Comparison of ENCODE assay signal across 18 mouse cellular contexts in the genomic region with DNA sequence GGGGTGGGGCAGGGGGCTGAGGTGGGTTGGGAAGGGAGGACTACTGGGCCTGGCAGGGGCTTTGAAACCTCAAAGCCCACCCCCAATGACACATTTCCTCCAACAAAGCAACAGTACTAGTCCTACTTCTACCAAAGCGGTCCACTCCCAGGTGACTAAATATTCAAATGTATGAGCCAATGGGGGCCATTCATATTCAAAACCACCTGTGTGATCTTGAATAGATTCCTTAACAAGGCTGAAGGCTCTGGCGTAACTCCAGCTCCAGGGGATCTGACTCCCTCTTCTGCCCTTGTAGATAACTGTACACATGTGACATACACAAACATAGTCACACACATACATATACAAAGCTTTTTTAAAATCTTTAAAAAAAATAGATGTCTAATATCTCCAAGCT. TPM values are rescaled to one million over a fixed set of nuclear protein-coding genes. Genes with fewer than 3 reads are reported as not detected.
DNase-seq lines count a peak whose midpoint lies in the region; ATAC-seq and TF ChIP-seq lines count a peak whose summit lies in the region.
"Had no signal": no experiment of that assay in that cellular context is flagged by ENCODE, and none has a peak within 500 bp of the region (broad histone marks: within the 10 kb centered on the region; RNA-seq: fewer than 3 reads in every experiment).

No protein-coding gene starts in this region.

- peak overlapping the region; percentile 73 for H3K4me2 ChIP-seq in forebrain, embryonic 16.5 days (ENCODE audit: low read length)
- no peak overlapping the region for H3K4me2 ChIP-seq in forebrain, embryonic 11.5 days (ENCODE audit: low read depth, low read length, severe bottlenecking)
- peak overlapping the region; percentile 73 for H3K4me2 ChIP-seq in hindbrain, embryonic 14.5 days (replicated peaks)
- no peak overlapping the region for H3K4me2 ChIP-seq in hindbrain, embryonic 11.5 days (replicated peaks; ENCODE audit: low read depth, low read length)
- H3K4me2 ChIP-seq in heart, postnatal 0 days (ENCODE audit: low read depth, low read length): peak overlapping the region; percentile 75

- 88% methylated on average over 2 of the region's 2 CpGs for WGBS in forebrain, embryonic 16.5 days
- WGBS in forebrain, embryonic 11.5 days: 85% methylated on average over 2 of the region's 2 CpGs
- 80% methylated on average over 2 of the region's 2 CpGs for WGBS in hindbrain, embryonic 14.5 days
- WGBS in hindbrain, embryonic 11.5 days: 77% methylated on average over 2 of the region's 2 CpGs
- 73% methylated on average over 2 of the region's 2 CpGs for WGBS in heart, postnatal 0 days

- no peak for ATAC-seq in forebrain, embryonic 16.5 days
- no peak for ATAC-seq in forebrain, embryonic 11.5 days (replicated peaks; ENCODE audit: low FRiP score)
- ATAC-seq in hindbrain, embryonic 14.5 days (ENCODE audit: low FRiP score): no peak
- ATAC-seq in hindbrain, embryonic 11.5 days (ENCODE audit: low FRiP score): no peak
- no peak for ATAC-seq in heart, postnatal 0 days (ENCODE audit: insufficient read depth, low read depth)
- ATAC-seq: intestine, embryonic 16.5 days had no signal

- no peaks in the 10 kb centered on the region for H3K9me3 ChIP-seq in forebrain, embryonic 16.5 days (ENCODE audit: control insufficient read depth, low read length)
- H3K9me3 ChIP-seq in forebrain, embryonic 11.5 days (ENCODE audit: control insufficient read depth, low read length): no peaks in the 10 kb centered on the region
- H3K9me3 ChIP-seq in hindbrain, embryonic 14.5 days (ENCODE audit: control insufficient read depth, low read length): no peaks in the 10 kb centered on the region
- no peaks in the 10 kb centered on the region for H3K9me3 ChIP-seq in hindbrain, embryonic 11.5 days (ENCODE audit: control insufficient read depth, low read length)
- H3K9me3 ChIP-seq in heart, postnatal 0 days (replicated peaks; ENCODE audit: control insufficient read depth, low read length): no peaks in the 10 kb centered on the region

- peaks cover 7% of the 10 kb centered on the region for H3K4me1 ChIP-seq in forebrain, embryonic 16.5 days (replicated peaks; ENCODE audit: control insufficient read depth, insufficient read depth, low read length)
- no peaks in the 10 kb centered on the region; the same call in 1 of the 2 replicates for H3K4me1 ChIP-seq in forebrain, embryonic 11.5 days (replicated peaks; ENCODE audit: control insufficient read depth, insufficient read depth, low read length)
- H3K4me1 ChIP-seq in hindbrain, embryonic 14.5 days (replicated peaks; ENCODE audit: control insufficient read depth, insufficient read depth, low read length): 0 out of 2 replicates have a peak, but pooled peaks cover 10% of the 10 kb centered on the region
- no peaks in the 10 kb centered on the region for H3K4me1 ChIP-seq in hindbrain, embryonic 11.5 days (replicated peaks; ENCODE audit: control insufficient read depth, insufficient read depth, low read length)
- H3K4me1 ChIP-seq in heart, postnatal 0 days (ENCODE audit: control insufficient read depth, insufficient read depth): peaks cover 9% of the 10 kb centered on the region; the same call in 1 of the 2 replicates

- no peak for TF ChIP-seq EP300 in heart, postnatal 0 days (IDR thresholded peaks at IDR 0.05; ENCODE audit: low read depth)

- no peak for TF ChIP-seq CTCF in heart, postnatal 0 days (IDR thresholded peaks at IDR 0.05; ENCODE audit: low read depth)

- H3K4me3 ChIP-seq in forebrain, embryonic 16.5 days (replicated peaks; ENCODE audit: low read length): peak overlapping the region; percentile 53
- H3K4me3 ChIP-seq in forebrain, embryonic 11.5 days (ENCODE audit: low read depth, low read length): no peak overlapping the region
- H3K4me3 ChIP-seq in hindbrain, embryonic 14.5 days (replicated peaks; ENCODE audit: low read length): peak overlapping the region; percentile 46
- no peak overlapping the region for H3K4me3 ChIP-seq in hindbrain, embryonic 11.5 days (ENCODE audit: low read depth, low read length)
- peak overlapping the region; percentile 53 for H3K4me3 ChIP-seq in heart, postnatal 0 days (ENCODE audit: low read depth, low read length)
- H3K4me3 ChIP-seq: myocyte had no signal

- H3K27me3 ChIP-seq in forebrain, embryonic 16.5 days (replicated peaks; ENCODE audit: control insufficient read depth, insufficient read depth, low read length): no peaks in the 10 kb centered on the region
- peaks cover 5% of the 10 kb centered on the region; the same call in 1 of the 2 replicates for H3K27me3 ChIP-seq in forebrain, embryonic 11.5 days (ENCODE audit: control insufficient read depth, insufficient read depth, low read length)
- 0 out of 2 replicates have a peak, but pooled peaks cover 5% of the 10 kb centered on the region for H3K27me3 ChIP-seq in hindbrain, embryonic 14.5 days (ENCODE audit: control insufficient read depth, insufficient read depth, low read length)
- H3K27me3 ChIP-seq in hindbrain, embryonic 11.5 days (ENCODE audit: control insufficient read depth, insufficient read depth, low read length): no peaks in the 10 kb centered on the region; the same call in 1 of the 2 replicates
- no peaks in the 10 kb centered on the region; the same call in 1 of the 2 replicates for H3K27me3 ChIP-seq in heart, postnatal 0 days (ENCODE audit: control insufficient read depth, insufficient read depth, low read length)

- no peak for DNase-seq in forebrain, embryonic 11.5 days (ENCODE audit: low spot score)
- DNase-seq in hindbrain, embryonic 14.5 days (ENCODE audit: low spot score): no peak
- no peak for DNase-seq in hindbrain, embryonic 11.5 days (ENCODE audit: low spot score)
- peak; percentile 86 for DNase-seq in R1 (ENCODE audit: low read depth, low spot score)
- DNase-seq in heart, postnatal 0 days (ENCODE audit: low spot score): no peak
- no peak for DNase-seq in lung, postnatal 14 days
- DNase-seq in testis, postnatal 10 days (ENCODE audit: low spot score): no peak
- DNase-seq: B cell, adult 2 months; lung, postnatal 4 days; thymus, postnatal 36 days had no signal

- H3K27ac ChIP-seq in forebrain, embryonic 16.5 days (ENCODE audit: low read length): no peak overlapping the region
- H3K27ac ChIP-seq in forebrain, embryonic 11.5 days (ENCODE audit: low read depth, low read length): no peak overlapping the region
- H3K27ac ChIP-seq in hindbrain, embryonic 14.5 days: no peak overlapping the region
- H3K27ac ChIP-seq in hindbrain, embryonic 11.5 days (ENCODE audit: low read depth, low read length): no peak overlapping the region
- H3K27ac ChIP-seq in heart, postnatal 0 days (ENCODE audit: low read depth): peak overlapping the region; percentile 76; the same call in 1 of the 2 replicates
- H3K27ac ChIP-seq: liver, embryonic 14.5 days had no signal

- H3K9ac ChIP-seq in forebrain, embryonic 16.5 days (replicated peaks; ENCODE audit: low read depth, low read length): no peak overlapping the region
- H3K9ac ChIP-seq in forebrain, embryonic 11.5 days (ENCODE audit: low read length): no peak overlapping the region
- H3K9ac ChIP-seq in hindbrain, embryonic 14.5 days: peak overlapping the region; percentile 74; the same call in 1 of the 2 replicates
- no peak overlapping the region for H3K9ac ChIP-seq in hindbrain, embryonic 11.5 days (ENCODE audit: low read depth, low read length)
- H3K9ac ChIP-seq in heart, postnatal 0 days (replicated peaks; ENCODE audit: low read depth, low read length): peak overlapping the region; percentile 55; the same call in 1 of the 2 replicates
- H3K9ac ChIP-seq: liver, embryonic 14.5 days had no signal

- no peaks in the 10 kb centered on the region for H3K36me3 ChIP-seq in forebrain, embryonic 16.5 days (ENCODE audit: control insufficient read depth, insufficient read depth)
- H3K36me3 ChIP-seq in forebrain, embryonic 11.5 days (ENCODE audit: control insufficient read depth, insufficient read depth, low read length): no peaks in the 10 kb centered on the region
- no peaks in the 10 kb centered on the region for H3K36me3 ChIP-seq in hindbrain, embryonic 14.5 days (replicated peaks; ENCODE audit: control insufficient read depth, insufficient read depth)
- H3K36me3 ChIP-seq in hindbrain, embryonic 11.5 days (ENCODE audit: control insufficient read depth, insufficient read depth, low read length): no peaks in the 10 kb centered on the region
- H3K36me3 ChIP-seq in heart, postnatal 0 days (replicated peaks; ENCODE audit: control insufficient read depth, insufficient read depth, low read length): no peaks in the 10 kb centered on the region

RNA-seq across cellular contexts. Expression of gene Pla2g4e, which starts 1.1 kb away (rescaled TPM):
- 2.6 and 3.4 TPM in 2 replicates for polyA plus RNA-seq in forebrain, embryonic 16.5 days (2015; fragmentation: Nextera tagmentation; extraction: Ambion mirVana)
- 0.09 TPM in 1 of 2 replicates, not detected in the other for polyA plus RNA-seq in forebrain, embryonic 11.5 days (2014; fragmentation: Nextera tagmentation; extraction: Ambion mirVana)
- polyA plus RNA-seq in hindbrain, embryonic 14.5 days (2014; fragmentation: Nextera tagmentation; extraction: Ambion mirVana): 4.7 and 5.2 TPM in 2 replicates
- polyA plus RNA-seq in hindbrain, embryonic 11.5 days (2014; fragmentation: Nextera tagmentation; extraction: Ambion mirVana): 0.11 and 0.31 TPM in 2 replicates
- 1.6 and 1.7 TPM in 2 replicates for total RNA-seq in heart, postnatal 0 days (2014; rRNA removed; ENCODE audit: low replicate concordance)
- polyA plus RNA-seq in heart, postnatal 0 days (2015; fragmentation: Nextera tagmentation; extraction: Ambion mirVana): 2.9 TPM in 2 replicates
- polyA plus RNA-seq: large intestine, adult 2 months; liver, embryonic 14.5 days had no signal

RNA-seq across cellular contexts. Expression of gene Pla2g4d, which starts 45.0 kb away (rescaled TPM):
- 0.06 TPM in 1 of 2 replicates, not detected in the other for polyA plus RNA-seq in forebrain, embryonic 16.5 days (2015; fragmentation: Nextera tagmentation; extraction: Ambion mirVana)
- polyA plus RNA-seq in forebrain, embryonic 11.5 days (2014; fragmentation: Nextera tagmentation; extraction: Ambion mirVana): 0.07 and 0.08 TPM in 2 replicates
- 0.07 TPM in 1 of 2 replicates, not detected in the other for polyA plus RNA-seq in hindbrain, embryonic 14.5 days (2014; fragmentation: Nextera tagmentation; extraction: Ambion mirVana)
- 0.09 TPM in 1 of 2 replicates, not detected in the other for polyA plus RNA-seq in hindbrain, embryonic 11.5 days (2014; fragmentation: Nextera tagmentation; extraction: Ambion mirVana)
- not detected in 2 replicates for total RNA-seq in heart, postnatal 0 days (2014; rRNA removed; ENCODE audit: low replicate concordance)
- polyA plus RNA-seq in heart, postnatal 0 days (2015; fragmentation: Nextera tagmentation; extraction: Ambion mirVana): not detected in 2 replicates
- total RNA-seq: gastrocnemius, adult 8-10 months; left cerebral cortex, postnatal 25 days had no signal
- polyA plus RNA-seq: intestine, embryonic 16.5 days; large intestine, adult 2 months; liver, embryonic 14.5 days; myocyte; stomach, embryonic 14.5 days had no signal

Comparison
In these comparisons a context has a peak if more than half of its experiments do, and no peak if none do; other contexts are left out.
1. H3K4me2 ChIP-seq: peak in forebrain, embryonic 16.5 days (single experiment), hindbrain, embryonic 14.5 days (single experiment) and heart, postnatal 0 days (single experiment); none in forebrain, embryonic 11.5 days (single experiment) and hindbrain, embryonic 11.5 days (single experiment).
2. H3K4me3 ChIP-seq: peak in forebrain, embryonic 16.5 days (single experiment), hindbrain, embryonic 14.5 days (single experiment) and heart, postnatal 0 days (single experiment); none in forebrain, embryonic 11.5 days (single experiment) and hindbrain, embryonic 11.5 days (single experiment).
3. H3K9ac ChIP-seq: peak in hindbrain, embryonic 14.5 days (single experiment) and heart, postnatal 0 days (single experiment); none in forebrain, embryonic 16.5 days (single experiment), forebrain, embryonic 11.5 days (single experiment) and hindbrain, embryonic 11.5 days (single experiment).